Mouse (Mus musculus) myocyte (in vitro differentiated cells): ENCODE results near the gene Insr. TPM values are rescaled to one million over a fixed set of nuclear protein-coding genes. Genes with fewer than 3 reads are reported as not detected.
"Not testable (repeated sequence)": the region's sequence is repeated elsewhere in the genome, so short reads cannot be mapped to it uniquely, and the experiment has no call there.

Experiments
- H3K27me3 ChIP-seq: one replicate; pipeline ENCODE4 v1.6.1; 2011; ENCODE audit not compliant: control insufficient read depth, insufficient read depth, insufficient read length
- H3K36me3 ChIP-seq: one replicate; pipeline ENCODE4 v1.6.1; 2011; ENCODE audit not compliant: control insufficient read depth, insufficient read depth
- H3K4me2 ChIP-seq: one replicate; pipeline ENCODE4 v1.6.1; 2011; ENCODE audit warnings: low read depth, control low read depth
- H3K4me3 ChIP-seq: one replicate; pipeline ENCODE4 v1.5.1; 2011; ENCODE audit warnings: mild to moderate bottlenecking, control low read depth, moderate library complexity
- H3K79me2 ChIP-seq: one replicate; pipeline ENCODE4 v1.6.1; 2011; ENCODE audit not compliant: control insufficient read depth, insufficient read depth
- H3ac ChIP-seq: one replicate; pipeline ENCODE4 v1.6.1; 2011; ENCODE audit not compliant: control insufficient read depth, insufficient read length
- CEBPB ChIP-seq: IDR thresholded peaks from 2 replicates; pipeline ENCODE4 v1.6.1; 2011; ENCODE audit warnings: mild to moderate bottlenecking, moderate library complexity; ENCODE audit not compliant: poor library complexity, insufficient read depth, severe bottlenecking
- E2F4 ChIP-seq: IDR thresholded peaks from one replicate; pipeline ENCODE4 v1.6.1; 2011; ENCODE audit warnings: mild to moderate bottlenecking, control low read depth, moderate library complexity; ENCODE audit not compliant: insufficient read depth
- MAX ChIP-seq: IDR thresholded peaks from one replicate; pipeline ENCODE4 v1.6.1; 2011; ENCODE audit warnings: low read depth, mild to moderate bottlenecking, control low read depth
- MYOD1 ChIP-seq, 3 experiments: IDR thresholded peaks; one replicate each; pipeline ENCODE4 v1.6.1; 2011; ENCODE audit warnings: control low read depth in 2 of 3, low read depth in 2 of 3, mild to moderate bottlenecking in 2 of 3, moderate library complexity in 1 of 3; ENCODE audit not compliant: insufficient read length in 2 of 3, control insufficient read depth in 1 of 3
- MYOG ChIP-seq, 3 experiments: IDR thresholded peaks; one replicate each; pipeline ENCODE4 v1.6.1; 2011; ENCODE audit warnings: control low read depth in 2 of 3, low read depth in 2 of 3, mild to moderate bottlenecking in 2 of 3; ENCODE audit not compliant: insufficient read length in 2 of 3, control insufficient read depth in 1 of 3, insufficient read depth in 1 of 3
- POLR2A ChIP-seq: IDR thresholded peaks from one replicate; pipeline ENCODE4 v1.6.1; 2011; ENCODE audit warnings: low read depth, mild to moderate bottlenecking, control low read depth, moderate library complexity; ENCODE audit not compliant: insufficient read length
- POLR2AphosphoS2 ChIP-seq: IDR thresholded peaks from one replicate; pipeline ENCODE4 v1.6.1; 2011; ENCODE audit warnings: low read depth, control low read depth; ENCODE audit not compliant: insufficient read length
- REST ChIP-seq: IDR thresholded peaks from one replicate; pipeline ENCODE4 v1.6.1; 2011; ENCODE audit warnings: mild to moderate bottlenecking, control low read depth, moderate library complexity; ENCODE audit not compliant: insufficient read depth, insufficient read length
- SRF ChIP-seq: IDR thresholded peaks from one replicate; pipeline ENCODE4 v1.6.1; 2011; ENCODE audit warnings: low read depth; ENCODE audit not compliant: control insufficient read depth, insufficient read length
- TCF12 ChIP-seq: IDR thresholded peaks from one replicate; pipeline ENCODE4 v1.6.1; 2011; ENCODE audit warnings: mild to moderate bottlenecking, control low read depth; ENCODE audit not compliant: poor library complexity, insufficient read depth, severe bottlenecking
- TCF3 ChIP-seq: IDR thresholded peaks from one replicate; pipeline ENCODE4 v1.6.1; 2011; ENCODE audit warnings: low read depth, control low read depth; ENCODE audit not compliant: insufficient read length
- USF1 ChIP-seq: IDR thresholded peaks from one replicate; pipeline ENCODE4 v1.6.1; 2011; ENCODE audit warnings: low read depth, mild to moderate bottlenecking, control low read depth, moderate library complexity
- polyA plus RNA-seq: library from polyadenylated mRNA; unstranded; fragments of >200 nt; fragmentation: generic; extraction: Trizol; gene quantifications from one replicate; pipeline ENCODE4 v1.2.1, GENCODE M21; 2012; ENCODE audit warnings: missing spikeins

Gene Insr
- polyA plus RNA-seq, 1 experiment, result 4.6 TPM

DNA sequence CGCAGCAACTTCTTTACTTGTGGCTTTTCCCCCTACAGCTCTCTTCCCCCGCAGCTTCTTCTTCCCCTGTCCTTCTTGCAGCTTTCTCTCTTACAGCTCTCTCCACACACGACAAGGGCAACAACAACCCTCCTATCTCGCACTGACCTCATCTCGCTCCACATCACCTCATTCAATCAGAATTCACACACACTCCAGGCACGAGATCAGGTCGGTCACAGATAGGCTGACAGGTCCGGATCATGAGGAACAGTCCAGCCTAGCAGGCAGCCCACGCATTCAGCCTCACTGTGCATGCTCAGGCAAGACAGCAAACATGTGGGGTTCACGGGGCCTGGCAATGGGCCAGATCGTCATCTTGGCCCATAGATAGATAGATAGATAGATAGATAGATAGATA is 30.2 kb upstream of the Insr start:
- no peaks in the 10 kb centered on the region for H3K36me3 ChIP-seq
- TF ChIP-seq TCF3, result no peak
- no peak for TF ChIP-seq TCF12
- no peak for TF ChIP-seq E2F4
- no peak for TF ChIP-seq SRF
- no peak for TF ChIP-seq POLR2AphosphoS2
- no peak for TF ChIP-seq MAX
- TF ChIP-seq MYOG (IDR thresholded peaks at IDR 0.05; ENCODE audit: control insufficient read depth in 1 of 3, insufficient read depth in 1 of 3, insufficient read length in 2 of 3, low read depth in 2 of 3), result no peak
- no peak for TF ChIP-seq CEBPB
- no peak for TF ChIP-seq REST
- no peak for TF ChIP-seq POLR2A
- TF ChIP-seq USF1, result no peak
- TF ChIP-seq MYOD1 (IDR thresholded peaks at IDR 0.05; ENCODE audit: control insufficient read depth in 1 of 3, insufficient read length in 2 of 3, low read depth in 2 of 3), result no peak

GRCm38 (mm10) chr8:3308205-3308800 is 28.9 kb upstream of the Insr start:
- not testable (repeated sequence) for H3K36me3 ChIP-seq, H3K27me3 ChIP-seq, H3K79me2 ChIP-seq

More for the DNA sequence above, 30.2 kb upstream of the Insr start:
- H3K4me2 ChIP-seq, result no peak overlapping the region
- no peaks in the 10 kb centered on the region for H3K27me3 ChIP-seq
- H3K79me2 ChIP-seq, result no peaks in the 10 kb centered on the region
- no peak overlapping the region for H3ac ChIP-seq
- no peak overlapping the region for H3K4me3 ChIP-seq

GRCm38 (mm10) chr8:3302131-3302530 is 22.7 kb upstream of the Insr start:
- Histone ChIP-seq H3K4me3 (no peak overlapping the region), H3K4me2 (no peak overlapping the region), H3K27me3 (no peaks in the 10 kb centered on the region), H3ac (no peak overlapping the region), H3K36me3 (no peaks in the 10 kb centered on the region), H3K79me2 (no peaks in the 10 kb centered on the region)
- TF ChIP-seq POLR2A, result no peak
- no peak for TF ChIP-seq TCF12
- TF ChIP-seq TCF3, result no peak
- TF ChIP-seq REST, result no peak
- no peak for TF ChIP-seq E2F4
- no peak for TF ChIP-seq POLR2AphosphoS2
- no peak for TF ChIP-seq CEBPB
- no peak for TF ChIP-seq MYOD1 (IDR thresholded peaks at IDR 0.05; ENCODE audit: control insufficient read depth in 1 of 3, insufficient read length in 2 of 3, low read depth in 2 of 3)
- TF ChIP-seq SRF, result no peak
- no peak for TF ChIP-seq MYOG (IDR thresholded peaks at IDR 0.05; ENCODE audit: control insufficient read depth in 1 of 3, insufficient read depth in 1 of 3, insufficient read length in 2 of 3, low read depth in 2 of 3)
- no peak for TF ChIP-seq USF1
- no peak for TF ChIP-seq MAX

More at GRCm38 (mm10) chr8:3308205-3308800, 28.9 kb upstream of the Insr start:
- not testable (repeated sequence) for H3K4me3 ChIP-seq, H3K4me2 ChIP-seq, H3ac ChIP-seq

DNA sequence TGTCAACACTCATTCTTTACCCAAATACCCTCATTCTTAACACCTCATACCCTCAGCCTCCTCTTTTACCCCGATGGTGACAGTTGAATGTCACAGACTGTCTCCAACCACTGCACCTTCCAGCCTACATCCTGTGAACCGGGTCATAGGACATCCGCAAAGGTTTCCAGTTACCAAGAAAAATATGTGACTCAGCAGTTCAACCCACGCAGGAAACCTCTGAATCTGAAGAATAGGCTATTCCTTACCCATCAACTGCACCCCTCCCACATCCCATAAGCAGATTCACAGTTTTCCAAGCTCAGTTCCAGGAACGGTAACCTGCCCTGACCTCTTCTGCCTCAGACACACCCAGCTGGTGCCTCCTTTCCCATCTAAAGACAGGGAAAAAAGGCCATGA is 19.9 kb upstream of the Insr start:
- TF ChIP-seq MAX (no peak), E2F4 (no peak), CEBPB (no peak), MYOD1 (IDR thresholded peaks at IDR 0.05; ENCODE audit: control insufficient read depth in 1 of 3, insufficient read length in 2 of 3, low read depth in 2 of 3) (no peak), POLR2A (no peak), POLR2AphosphoS2 (no peak), USF1 (no peak), TCF12 (no peak), MYOG (IDR thresholded peaks at IDR 0.05; ENCODE audit: control insufficient read depth in 1 of 3, insufficient read depth in 1 of 3, insufficient read length in 2 of 3, low read depth in 2 of 3) (no peak), SRF (no peak), TCF3 (no peak)
- Histone ChIP-seq H3K27me3 (no peaks in the 10 kb centered on the region), H3K79me2 (no peaks in the 10 kb centered on the region), H3K36me3 (no peaks in the 10 kb centered on the region), H3K4me3 (no peak overlapping the region), H3K4me2 (no peak overlapping the region), H3ac (no peak overlapping the region)

GRCm38 (mm10) chr8:3285824-3286223 is 6.4 kb upstream of the Insr start:
- Histone ChIP-seq H3K27me3 (no peaks in the 10 kb centered on the region), H3ac (no peak overlapping the region), H3K36me3 (no peaks in the 10 kb centered on the region), H3K79me2 (no peaks in the 10 kb centered on the region), H3K4me3 (no peak overlapping the region), H3K4me2 (no peak overlapping the region)
- TF ChIP-seq CEBPB (no peak), REST (no peak), TCF12 (no peak)
